Comparison of ENCODE assay signal across 16 mouse cellular contexts in genomic region chr10:80583047-80583446, GRCm38 (mm10).
"Had no signal": no experiment of that assay in that cellular context is flagged by ENCODE, and none has a peak within 500 bp of the region (broad histone marks: within the 10 kb centered on the region; RNA-seq: fewer than 3 reads in every experiment).

No protein-coding gene starts in this region.

- H3K36me3 ChIP-seq: midbrain, embryonic 15.5 days had no signal

- H3K9me3 ChIP-seq: liver, embryonic 15.5 days; lung, embryonic 15.5 days; midbrain, embryonic 15.5 days; neural tube, embryonic 12.5 days; neural tube, embryonic 15.5 days had no signal

- H3K27ac ChIP-seq: liver, embryonic 15.5 days; lung, embryonic 15.5 days; midbrain, embryonic 15.5 days; neural tube, embryonic 12.5 days; neural tube, embryonic 15.5 days; stomach, postnatal 0 days had no signal

- H3K4me2 ChIP-seq: liver, embryonic 11.5 days; liver, embryonic 15.5 days; lung, embryonic 15.5 days; midbrain, embryonic 11.5 days; midbrain, embryonic 15.5 days; neural tube, embryonic 12.5 days; neural tube, embryonic 15.5 days had no signal

- H3K9ac ChIP-seq: liver, embryonic 15.5 days; lung, embryonic 15.5 days; midbrain, embryonic 15.5 days; neural tube, embryonic 12.5 days; neural tube, embryonic 15.5 days had no signal

- H3K4me3 ChIP-seq: liver, embryonic 15.5 days; lung, embryonic 15.5 days; midbrain, embryonic 15.5 days; neural tube, embryonic 12.5 days; neural tube, embryonic 15.5 days had no signal

- H3K27me3 ChIP-seq: liver, embryonic 15.5 days; lung, embryonic 15.5 days; midbrain, embryonic 15.5 days; neural tube, embryonic 12.5 days; neural tube, embryonic 15.5 days had no signal

- DNase-seq: kidney, adult 2 months; kidney, postnatal 36 days; lung, adult 18-20 months; lung, postnatal 14 days; lung, postnatal 4 days; right cerebral cortex, adult 18-20 months; right cerebral cortex, postnatal 14 days; thymus, postnatal 25 days had no signal
